Comparison of ENCODE assay signal across 8 mouse cellular contexts in the genomic region with DNA sequence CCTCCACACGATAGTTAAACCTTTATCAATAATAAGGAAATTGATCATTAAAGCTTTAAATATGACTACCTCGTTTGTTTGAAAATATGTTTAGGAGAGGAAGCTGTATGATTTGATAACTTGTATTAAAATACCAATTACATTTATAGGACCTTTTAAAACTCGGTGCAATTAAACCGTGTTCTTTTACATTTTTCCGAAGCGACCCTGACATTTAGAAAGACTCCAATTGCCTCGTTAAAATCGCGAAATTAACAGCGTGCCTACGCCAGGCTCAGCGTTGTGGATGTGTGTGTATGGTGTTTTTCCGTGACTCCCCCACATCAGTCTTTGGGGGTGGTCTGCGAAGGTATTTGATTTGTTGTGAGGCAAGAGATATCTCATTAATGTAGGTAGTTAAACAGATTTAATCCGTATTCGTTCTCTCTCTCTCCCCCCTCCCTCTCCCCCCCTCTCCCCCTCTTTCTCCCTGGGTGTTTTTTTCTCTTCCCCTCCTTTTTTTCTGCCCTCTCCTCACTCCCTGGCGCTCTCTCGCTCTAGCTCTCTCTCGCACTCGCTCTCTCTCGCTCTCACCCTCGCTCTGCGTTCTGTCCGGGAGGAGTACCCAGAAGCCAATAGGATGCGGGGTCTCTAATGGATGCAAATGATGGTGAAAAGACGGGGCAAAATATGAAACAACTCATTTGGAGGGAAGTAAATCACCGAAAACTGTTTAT. TPM values are rescaled to one million over a fixed set of nuclear protein-coding genes. Genes with fewer than 3 reads are reported as not detected.
DNase-seq lines count a peak whose midpoint lies in the region; ATAC-seq and TF ChIP-seq lines count a peak whose summit lies in the region.
"Had no signal": no experiment of that assay in that cellular context is flagged by ENCODE, and none has a peak within 500 bp of the region (broad histone marks: within the 10 kb centered on the region; RNA-seq: fewer than 3 reads in every experiment).

A gene (plus strand): TSS at position 51 of the 716 bp plus-strand sequence.

- H3K4me1 ChIP-seq in lung, postnatal 0 days (ENCODE audit: insufficient read depth, low read depth, low read length), result no peaks in the 10 kb centered on the region
- no peaks in the 10 kb centered on the region for H3K4me1 ChIP-seq in embryonic fibroblast, embryonic 13.5 days (ENCODE audit: control insufficient read depth, insufficient read depth, low read length)
- no peaks in the 10 kb centered on the region for H3K4me1 ChIP-seq in stomach, postnatal 0 days (replicated peaks; ENCODE audit: control insufficient read depth, insufficient read depth)

- ATAC-seq in lung, postnatal 0 days, result no peak
- ATAC-seq in stomach, postnatal 0 days (ENCODE audit: low FRiP score, low TSS enrichment), result no peak

- H3K4me2 ChIP-seq in lung, postnatal 0 days (replicated peaks; ENCODE audit: low read depth, low read length), result peak within 1 kb of the TSS; percentile 70
- peak within 1 kb of the TSS; percentile 68 for H3K4me2 ChIP-seq in stomach, postnatal 0 days (replicated peaks; ENCODE audit: low read depth)

- no peak within 1 kb of the TSS for H3K27ac ChIP-seq in lung, postnatal 0 days (ENCODE audit: low read length)
- H3K27ac ChIP-seq in embryonic fibroblast, embryonic 13.5 days (ENCODE audit: insufficient read depth, low read length), result no peak within 1 kb of the TSS
- H3K27ac ChIP-seq in stomach, postnatal 0 days (replicated peaks), result no peak within 1 kb of the TSS

- no peak for DNase-seq in lung, postnatal 0 days (ENCODE audit: low spot score)
- no peak for DNase-seq in lung, postnatal 4 days
- DNase-seq in kidney, postnatal 10 days, result peak; percentile 68
- DNase-seq in stomach, postnatal 0 days (ENCODE audit: low spot score), result no peak
- no peak for DNase-seq in right cerebral cortex, adult 18-20 months
- DNase-seq in cerebellum, postnatal 25 days, result no peak

- 3% methylated on average over 27 of the region's 27 CpGs for WGBS in lung, postnatal 0 days
- 6% methylated on average over 27 of the region's 27 CpGs for WGBS in stomach, postnatal 0 days

- no peak for TF ChIP-seq POLR2A in embryonic fibroblast, embryonic 13.5 days (IDR thresholded peaks at IDR 0.05; ENCODE audit: low read depth, low read length)

- H3K27me3 ChIP-seq in lung, postnatal 0 days (replicated peaks; ENCODE audit: insufficient read depth, low read length), result peaks cover 58% of the 10 kb centered on the region
- H3K27me3 ChIP-seq in stomach, postnatal 0 days (ENCODE audit: control insufficient read depth, insufficient read depth, low read length), result peaks cover 35% of the 10 kb centered on the region

- TF ChIP-seq EP300 in lung, postnatal 0 days (IDR thresholded peaks at IDR 0.05), result no peak
- no peak for TF ChIP-seq EP300 in stomach, postnatal 0 days (optimal IDR thresholded peaks at IDR 0.05)

- no peaks in the 10 kb centered on the region for H3K9me3 ChIP-seq in lung, postnatal 0 days (ENCODE audit: low read length)
- no peaks in the 10 kb centered on the region for H3K9me3 ChIP-seq in stomach, postnatal 0 days (ENCODE audit: control insufficient read depth, low read length)

- peak within 1 kb of the TSS; percentile 47 for H3K4me3 ChIP-seq in lung, postnatal 0 days (ENCODE audit: low read depth, low read length)
- H3K4me3 ChIP-seq in embryonic fibroblast, embryonic 13.5 days (ENCODE audit: insufficient read depth, low read length), result peak within 1 kb of the TSS; percentile 1
- H3K4me3 ChIP-seq in stomach, postnatal 0 days (ENCODE audit: low read depth, low read length), result peak within 1 kb of the TSS; percentile 45

- no peaks in the 10 kb centered on the region for H3K36me3 ChIP-seq in lung, postnatal 0 days (ENCODE audit: insufficient read depth, low read length)
- no peaks in the 10 kb centered on the region for H3K36me3 ChIP-seq in stomach, postnatal 0 days (ENCODE audit: control insufficient read depth, insufficient read depth, low read length)

- no peak within 1 kb of the TSS for H3K9ac ChIP-seq in lung, postnatal 0 days (replicated peaks; ENCODE audit: low read depth)
- H3K9ac ChIP-seq in stomach, postnatal 0 days (ENCODE audit: low read length), result peak within 1 kb of the TSS; percentile 60; the same call in 1 of the 2 replicates

- TF ChIP-seq CTCF in lung, postnatal 0 days (IDR thresholded peaks at IDR 0.05), result no peak
- TF ChIP-seq CTCF in embryonic fibroblast, embryonic 13.5 days (IDR thresholded peaks at IDR 0.05; ENCODE audit: borderline replicate concordance, insufficient read depth, low read length), result no peak
- no peak for TF ChIP-seq CTCF in stomach, postnatal 0 days (IDR thresholded peaks at IDR 0.05; ENCODE audit: low read depth)

RNA-seq across cellular contexts. Expression of the gene that starts here (rescaled TPM):
- 0.23 and 0.35 TPM in 2 replicates for polyA plus RNA-seq in lung, postnatal 0 days (2015; fragmentation: Nextera tagmentation; extraction: Ambion mirVana)
- 11.7 and 20.1 TPM in 2 replicates for polyA plus RNA-seq in embryonic fibroblast, embryonic 13.5 days (2011; ENCODE audit: insufficient read length, low read depth, missing spikeins)
- polyA plus RNA-seq in stomach, postnatal 0 days (2015; fragmentation: Nextera tagmentation; extraction: Ambion mirVana), result 0.42 and 0.83 TPM in 2 replicates
- polyA plus RNA-seq: liver, embryonic 16.5 days had no signal
